Comparison of ENCODE assay signal across 13 mouse cellular contexts in the genomic region with DNA sequence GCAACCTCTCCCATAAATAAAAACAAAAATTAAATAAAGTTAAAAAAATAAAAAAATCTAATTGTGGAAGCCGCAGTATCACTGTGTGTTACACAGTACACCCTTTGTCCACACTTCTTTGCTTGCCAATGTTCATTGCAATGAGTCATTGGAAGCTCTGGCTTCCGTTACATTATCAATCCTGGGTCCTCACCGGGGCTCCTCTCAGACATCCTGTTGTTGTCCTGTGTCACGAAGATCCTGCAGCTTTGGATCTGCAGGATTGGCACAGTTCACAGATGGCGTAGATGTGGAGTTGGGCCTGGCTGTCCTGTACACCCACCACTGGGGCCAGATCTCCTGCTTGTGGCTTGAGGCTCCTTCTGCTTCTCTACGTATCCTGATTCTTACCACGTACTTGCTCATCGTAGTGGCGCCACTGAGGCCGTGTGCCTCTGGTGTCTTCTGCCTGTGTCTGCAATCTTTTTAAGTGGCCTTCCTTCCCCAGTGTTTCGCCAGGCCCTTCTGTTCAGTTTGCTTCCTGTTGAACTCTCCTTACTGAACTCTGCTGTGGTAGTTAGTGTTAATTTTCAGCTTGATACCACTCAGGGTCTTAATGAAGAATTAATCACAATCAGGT. TPM values are rescaled to one million over a fixed set of nuclear protein-coding genes. Genes with fewer than 3 reads are reported as not detected.
DNase-seq lines count a peak whose midpoint lies in the region; ATAC-seq and TF ChIP-seq lines count a peak whose summit lies in the region.
"Had no signal": no experiment of that assay in that cellular context is flagged by ENCODE, and none has a peak within 500 bp of the region (broad histone marks: within the 10 kb centered on the region; RNA-seq: fewer than 3 reads in every experiment).

No protein-coding gene starts in this region.

- H3K9me3 ChIP-seq in lung, embryonic 15.5 days = no peaks in the 10 kb centered on the region
- H3K9me3 ChIP-seq in heart, postnatal 0 days (replicated peaks; ENCODE audit: control insufficient read depth, low read length) = no peaks in the 10 kb centered on the region
- H3K9me3 ChIP-seq: liver, embryonic 13.5 days had no signal

- peak overlapping the region; percentile 64 for H3K27ac ChIP-seq in heart, adult 2 months
- H3K27ac ChIP-seq in lung, embryonic 15.5 days = peak overlapping the region; percentile 58
- peak overlapping the region; percentile 74 for H3K27ac ChIP-seq in heart, postnatal 0 days (ENCODE audit: low read depth)

- TF ChIP-seq POLR2A in heart, adult 2 months (IDR thresholded peaks at IDR 0.05; ENCODE audit: insufficient read depth, low read depth, low read length) = no peak

- no peak overlapping the region for H3K9ac ChIP-seq in heart, adult 2 months (ENCODE audit: low read depth, low read length)
- H3K9ac ChIP-seq in lung, embryonic 15.5 days = no peak overlapping the region
- no peak overlapping the region for H3K9ac ChIP-seq in heart, postnatal 0 days (replicated peaks; ENCODE audit: low read depth, low read length)
- H3K9ac ChIP-seq: liver, embryonic 13.5 days had no signal

- peaks cover 3% of the 10 kb centered on the region; the same call in 1 of the 2 replicates for H3K36me3 ChIP-seq in heart, adult 2 months (ENCODE audit: control insufficient read depth, insufficient read depth, low read length)
- no peaks in the 10 kb centered on the region for H3K36me3 ChIP-seq in lung, embryonic 15.5 days
- no peaks in the 10 kb centered on the region for H3K36me3 ChIP-seq in heart, postnatal 0 days (replicated peaks; ENCODE audit: control insufficient read depth, insufficient read depth, low read length)
- H3K36me3 ChIP-seq: liver, embryonic 13.5 days had no signal

- no peak for DNase-seq in heart, adult 2 months
- DNase-seq in heart, postnatal 25 days (ENCODE audit: low spot score) = no peak
- no peak for DNase-seq in lung, postnatal 25 days (ENCODE audit: low spot score)
- DNase-seq in heart, postnatal 0 days (ENCODE audit: low spot score) = peak; percentile 24
- peak; percentile 15 for DNase-seq in lung, postnatal 14 days
- DNase-seq in adrenal gland, postnatal 25 days = no peak
- DNase-seq: cerebellum, adult 2 months; kidney, adult 11 months; liver, embryonic 13.5 days; right cerebral cortex, adult 18-20 months; thymus, adult 18-20 months had no signal

- WGBS in heart, adult 2 months = 46% methylated on average over 11 of the region's 11 CpGs
- WGBS in lung, embryonic 15.5 days = 72% methylated on average over 11 of the region's 11 CpGs
- WGBS in heart, postnatal 0 days = 63% methylated on average over 11 of the region's 11 CpGs

- no peak overlapping the region for H3K4me2 ChIP-seq in lung, embryonic 15.5 days
- H3K4me2 ChIP-seq in heart, postnatal 0 days (ENCODE audit: low read depth, low read length) = no peak overlapping the region
- H3K4me2 ChIP-seq: liver, embryonic 13.5 days had no signal

- no peak for TF ChIP-seq CTCF in heart, adult 2 months (IDR thresholded peaks at IDR 0.05)
- no peak for TF ChIP-seq CTCF in heart, postnatal 0 days (IDR thresholded peaks at IDR 0.05; ENCODE audit: low read depth)

- H3K79me2 ChIP-seq in heart, adult 2 months (replicated peaks; ENCODE audit: control insufficient read depth, insufficient read depth, low read length) = no peaks in the 10 kb centered on the region

- intact Hi-C loops in heart, adult 2 months (cut with DNase I) = no loop called here
- intact Hi-C loops in heart, postnatal 25 days (cut with DNase I) = no loop called here

- no peak for TF ChIP-seq EP300 in heart, adult 2 months (IDR thresholded peaks at IDR 0.05; ENCODE audit: insufficient read depth, low read depth, low read length)
- no peak for TF ChIP-seq EP300 in heart, postnatal 0 days (IDR thresholded peaks at IDR 0.05; ENCODE audit: low read depth)

- peaks cover 21% of the 10 kb centered on the region for H3K4me1 ChIP-seq in heart, adult 2 months (ENCODE audit: control insufficient read depth, insufficient read depth, low read length)
- H3K4me1 ChIP-seq in lung, embryonic 15.5 days = peaks cover 17% of the 10 kb centered on the region
- peaks cover 19% of the 10 kb centered on the region for H3K4me1 ChIP-seq in heart, postnatal 0 days (ENCODE audit: control insufficient read depth, insufficient read depth)

- no peaks in the 10 kb centered on the region for H3K27me3 ChIP-seq in heart, adult 2 months (ENCODE audit: control insufficient read depth, insufficient read depth, low read length)
- no peaks in the 10 kb centered on the region for H3K27me3 ChIP-seq in lung, embryonic 15.5 days
- H3K27me3 ChIP-seq in heart, postnatal 0 days (ENCODE audit: control insufficient read depth, insufficient read depth, low read length) = no peaks in the 10 kb centered on the region
- H3K27me3 ChIP-seq: liver, embryonic 13.5 days had no signal

- H3K4me3 ChIP-seq in heart, adult 2 months = no peak overlapping the region
- no peak overlapping the region for H3K4me3 ChIP-seq in lung, embryonic 15.5 days
- H3K4me3 ChIP-seq in heart, postnatal 0 days (ENCODE audit: low read depth, low read length) = no peak overlapping the region
- H3K4me3 ChIP-seq: liver, embryonic 13.5 days had no signal

- ATAC-seq in lung, embryonic 15.5 days (ENCODE audit: borderline replicate concordance, extremely low read depth, low FRiP score, low TSS enrichment) = no peak
- peak; percentile 50; the same call in 1 of the 2 replicates for ATAC-seq in heart, postnatal 0 days (ENCODE audit: insufficient read depth, low read depth)
- ATAC-seq in megakaryocyte-erythroid progenitor cell, adult 5-6 weeks (replicated peaks; ENCODE audit: low FRiP score, low TSS enrichment, poor library complexity, severe bottlenecking) = no peak

RNA-seq across cellular contexts. Expression of gene 2510009E07Rik, which starts 57.2 kb away (rescaled TPM):
- 10 to 100 TPM; 23.8 to 25.2 TPM for total RNA-seq in heart, adult 2 months (2021)
- polyA plus RNA-seq in heart, adult 2 months (2012; rRNA removed) = 10.9 and 20.3 TPM in 2 replicates
- total RNA-seq in heart, postnatal 25 days (2021) = 10 to 100 TPM; 27.5 to 29.8 TPM
- 21.9 and 23.6 TPM in 2 replicates for polyA plus RNA-seq in lung, embryonic 15.5 days (2015; fragmentation: Nextera tagmentation; extraction: Ambion mirVana)
- total RNA-seq in heart, postnatal 0 days (2014; rRNA removed; ENCODE audit: low replicate concordance) = 27.2 and 32.2 TPM in 2 replicates
- polyA plus RNA-seq in heart, postnatal 0 days (2015; fragmentation: Nextera tagmentation; extraction: Ambion mirVana) = 18.4 and 20.0 TPM in 2 replicates
- total RNA-seq in megakaryocyte-erythroid progenitor cell, adult 5-6 weeks (2014; fragmentation: Nextera tagmentation) = 0.25 and 0.57 TPM in 2 replicates
- total RNA-seq in megakaryocyte-erythroid progenitor cell, adult 5-6 weeks (2017) = 0.23 and 2.4 TPM in 2 replicates
- 16.2 and 24.8 TPM in 2 replicates for total RNA-seq in adrenal gland, postnatal 25 days (2021)

Comparison
In these comparisons a context has a peak if more than half of its experiments do, and no peak if none do; other contexts are left out.
1. DNase-seq: peak in heart, postnatal 0 days (single experiment) and lung, postnatal 14 days (single experiment); none in heart, adult 2 months (0 of 2), heart, postnatal 25 days (single experiment), lung, postnatal 25 days (single experiment) and adrenal gland, postnatal 25 days (single experiment).
2. Peak in every context shown above with its lines, with median percentiles within 50 percentile points of each other: H3K27ac ChIP-seq.